Mouse (Mus musculus) layer of hippocampus, adult 11-12 months (tissue): ENCODE measurements at regions not wholly inside any gene's neighbourhood (a gene's known extent, or its start where the extent isn't known, plus 50 kb on each side); places are given as distances from the start of the nearest gene placed in this dataset.

Experiments
- DNase-seq: peaks from one replicate; pipeline ENCODE4 v3.0.0; 2022; ENCODE audit warnings: low spot score

DNA sequence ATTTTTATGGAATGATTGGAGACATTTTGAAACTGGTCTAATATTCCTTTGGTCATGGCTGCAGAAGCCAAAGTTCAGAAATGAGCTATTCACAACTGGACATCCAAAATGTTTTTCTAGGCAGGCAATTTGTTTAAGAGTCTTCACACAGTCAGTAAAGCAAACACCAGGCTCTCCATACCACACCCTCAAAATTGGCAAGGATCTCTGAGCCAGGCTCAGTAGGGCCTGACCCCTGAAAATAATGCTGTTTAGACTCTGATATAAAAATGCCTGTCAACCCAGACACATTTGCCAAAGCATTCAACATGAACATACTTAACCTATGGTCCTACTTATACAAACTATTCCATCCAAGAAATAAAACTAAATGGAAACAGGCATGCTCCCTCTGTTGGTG, 121.7 kb upstream of the Nt5c1b start:
- no peak for DNase-seq

- no peak for DNase-seq
These were observed 113.4 kb upstream of the Nt5c1b start for GRCm38 (mm10) chr12:10256385-10256784.

DNA sequence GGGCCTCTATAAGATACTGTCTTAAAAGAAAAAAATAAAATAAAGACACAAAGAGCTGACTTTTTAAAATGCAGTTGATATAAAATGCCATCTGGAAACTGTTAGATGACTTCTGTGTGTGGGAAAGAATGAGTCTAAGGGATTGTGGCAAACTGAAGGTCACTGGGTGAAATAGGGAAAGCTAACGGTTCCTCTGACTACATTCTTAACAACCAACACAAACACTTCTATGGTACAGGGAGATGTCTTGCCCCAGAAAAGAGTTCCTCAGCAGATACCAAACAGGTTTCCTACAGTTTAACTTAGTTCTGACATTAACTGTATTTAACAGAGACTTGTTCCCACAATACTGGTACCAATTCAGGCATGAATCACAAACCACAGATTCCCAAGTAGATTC, 103.6 kb upstream of the Nt5c1b start:
- DNase-seq = no peak

- peak; percentile 3 for DNase-seq
These were observed 97.7 kb upstream of the Nt5c1b start for GRCm38 (mm10) chr12:10272038-10272437.

- no peak for DNase-seq
These were observed 94.5 kb upstream of the Nt5c1b start for GRCm38 (mm10) chr12:10275226-10275625.

DNA sequence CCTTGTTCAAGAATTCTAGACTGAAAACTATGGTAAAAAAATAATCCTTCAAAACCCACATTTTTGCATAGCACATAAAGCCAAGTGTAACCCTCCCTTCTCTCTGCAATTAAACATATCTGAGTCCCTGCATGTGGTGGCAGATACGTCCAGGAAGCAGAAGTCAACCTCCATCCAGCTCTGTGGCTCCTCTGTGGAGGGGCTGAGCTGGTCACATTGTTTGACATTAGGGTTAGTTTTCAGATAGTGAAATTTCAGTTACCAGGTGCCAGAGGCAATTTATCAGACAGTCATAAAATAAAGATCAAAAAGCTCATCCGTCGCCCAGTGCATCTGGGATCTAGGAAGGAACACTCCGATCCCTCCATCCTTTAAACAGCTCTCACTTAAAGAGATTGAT, 77.1 kb upstream of the Nt5c1b start:
- no peak for DNase-seq

- DNase-seq = no peak
These were observed 63.8 kb upstream of the Nt5c1b start for GRCm38 (mm10) chr12:10305970-10306369.
